Mouse (Mus musculus): Measurements from ENCODE around the gene Pola1.

Pola1 gene

GRCm38 (mm10) chrX:93631657-93632449 is at the start of gene Pola1:
Pola1 (minus strand) TSS chrX:93632155.
- peak; percentile 94 for DNase-seq

GRCm38 (mm10) chrX:93676228-93676627 is 44.3 kb upstream of the Pola1 start:
- DNase-seq, result no peak

GRCm38 (mm10) chrX:93674836-93675795 is 43.2 kb upstream of the Pola1 start:
- DNase-seq, result peak; percentile 83

- no peak for DNase-seq
These were observed 42.5 kb upstream of the Pola1 start for GRCm38 (mm10) chrX:93674432-93674831.

GRCm38 (mm10) chrX:93664787-93665186 is 32.8 kb upstream of the Pola1 start:
- DNase-seq, result no peak

- no peak for DNase-seq
These were observed 32.1 kb upstream of the Pola1 start for GRCm38 (mm10) chrX:93663919-93664586.

GRCm38 (mm10) chrX:93655153-93655552 is 23.2 kb upstream of the Pola1 start:
- no peak for DNase-seq

GRCm38 (mm10) chrX:93654218-93655002 is 22.5 kb upstream of the Pola1 start, which contains the start of gene Pcyt1b:
Pcyt1b (plus strand) TSS chrX:93654863.
- peak; percentile 73 for DNase-seq

GRCm38 (mm10) chrX:93650738-93651137 is 18.8 kb upstream of the Pola1 start:
- no peak for DNase-seq

- no peak for DNase-seq
These were observed 12.1 kb upstream of the Pola1 start for GRCm38 (mm10) chrX:93644022-93644421.

- no peak for DNase-seq
These were observed 11.6 kb upstream of the Pola1 start for GRCm38 (mm10) chrX:93643600-93643999.

- DNase-seq, result no peak
These were observed 3.0 kb upstream of the Pola1 start for GRCm38 (mm10) chrX:93634861-93635375.

GRCm38 (mm10) chrX:93630256-93630655 is 1.7 kb downstream of the Pola1 start:
- no peak for DNase-seq

- DNase-seq, result no peak
These were observed 29.7 kb downstream of the Pola1 start for GRCm38 (mm10) chrX:93602214-93602613.

- no peak for DNase-seq
These were observed 37.7 kb downstream of the Pola1 start for GRCm38 (mm10) chrX:93594283-93594682.

- no peak for DNase-seq
These were observed 51.0 kb downstream of the Pola1 start for GRCm38 (mm10) chrX:93580931-93581330.

- peak; percentile 10 for DNase-seq
These were observed 74.8 kb downstream of the Pola1 start for GRCm38 (mm10) chrX:93557171-93557570.

- no peak for DNase-seq
These were observed 92.2 kb downstream of the Pola1 start for GRCm38 (mm10) chrX:93539779-93540178.

GRCm38 (mm10) chrX:93502865-93503353 is 129.0 kb downstream of the Pola1 start:
- no peak for DNase-seq

- DNase-seq, result no peak
These were observed 134.4 kb downstream of the Pola1 start for GRCm38 (mm10) chrX:93497597-93497996.

GRCm38 (mm10) chrX:93465711-93466110 is 166.2 kb downstream of the Pola1 start:
- DNase-seq, result peak; percentile 20
